Mouse (Mus musculus) myocyte (in vitro differentiated cells): ENCODE measurements around the gene Six5. TPM values are rescaled to one million over a fixed set of nuclear protein-coding genes. Genes with fewer than 3 reads are reported as not detected.

ENCODE experiments used
- polyA plus RNA-seq: library from polyadenylated mRNA; unstranded; fragments of >200 nt; fragmentation: generic; extraction: Trizol; gene quantifications from one replicate; pipeline ENCODE4 v1.2.1, GENCODE M21; 2012; ENCODE audit warnings: missing spikeins

The Six5 gene
- polyA plus RNA-seq, 1 experiment: 1.6 TPM

Other genes with a start within 250 kb of the Six5 start
- gene Pglyrp1, start 223.3 kb upstream of the Six5 start, polyA plus RNA-seq: not detected
- gene Ccdc61, start 184.2 kb upstream of the Six5 start, polyA plus RNA-seq: 7.7 TPM
- gene Nova2, start 168.7 kb upstream of the Six5 start, polyA plus RNA-seq: 0.06 TPM
- not detected for gene Nanos2, start 107.2 kb upstream of the Six5 start, polyA plus RNA-seq
- gene Mypop, start 103.3 kb upstream of the Six5 start, polyA plus RNA-seq: 10.4 TPM
- gene Irf2bp1, start 90.5 kb upstream of the Six5 start, polyA plus RNA-seq: 27.6 TPM
- 0.12 TPM for gene Foxa3, start 71.1 kb upstream of the Six5 start, polyA plus RNA-seq
- 90.3 TPM for gene Sympk, start 70.2 kb upstream of the Six5 start, polyA plus RNA-seq
- 0.04 TPM for gene Rsph6a, start 39.9 kb upstream of the Six5 start, polyA plus RNA-seq
- 83.7 TPM for gene Dmwd, start 18.4 kb upstream of the Six5 start, polyA plus RNA-seq
- gene Dmpk, start 10.7 kb upstream of the Six5 start, polyA plus RNA-seq: 294 TPM
- not detected for gene Gm4969, start 23.8 kb downstream of the Six5 start, polyA plus RNA-seq
- 6.2 TPM for gene Fbxo46, start 25.3 kb downstream of the Six5 start, polyA plus RNA-seq
- 7.7 TPM for gene Qpctl, start 54.7 kb downstream of the Six5 start, polyA plus RNA-seq
- 192 TPM for gene Snrpd2, start 55.1 kb downstream of the Six5 start, polyA plus RNA-seq
- gene Gipr, start 71.5 kb downstream of the Six5 start, polyA plus RNA-seq: 0.48 TPM
- 47.7 TPM for gene Eml2, start 81.8 kb downstream of the Six5 start, polyA plus RNA-seq
- 0.10 TPM for gene Gpr4, start 117.9 kb downstream of the Six5 start, polyA plus RNA-seq
- 29.8 TPM for gene Opa3, start 133.7 kb downstream of the Six5 start, polyA plus RNA-seq
- gene Vasp, start 177.2 kb downstream of the Six5 start, polyA plus RNA-seq: 189 TPM
- 0.42 TPM for gene Ppm1n, start 185.5 kb downstream of the Six5 start, polyA plus RNA-seq
- 340 TPM for gene Rtn2, start 188.0 kb downstream of the Six5 start, polyA plus RNA-seq
- 0.82 TPM for gene Fosb, start 215.5 kb downstream of the Six5 start, polyA plus RNA-seq